Mouse (Mus musculus) layer of hippocampus, adult 18-20 months (tissue): ENCODE data around the gene Myo1h. TPM values are rescaled to one million over a fixed set of nuclear protein-coding genes. Genes with fewer than 3 reads are reported as not detected.
A peak's percentile ranks its signal among the peaks of the same experiment; 100 is the strongest.

ENCODE experiments used
- DNase-seq, 2 experiments: peaks; one replicate each; pipeline ENCODE4 v3.0.0; 2022; ENCODE audit warnings: low spot score in 2 of 2
- long read RNA-seq: library from polyadenylated mRNA; stranded (forward); transcript quantifications from one replicate; pipeline ENCODE4 v2.0.0, GENCODE M21; 2021
- total RNA-seq, 2 experiments: library from RNA; stranded (reverse); gene quantifications; 2 replicates each; pipeline ENCODE4 v1.2.3; 2021

Myo1h gene
- total RNA-seq, result 1 to 10 TPM; 3.6 to 3.7 TPM
- long read RNA-seq, partial matches to known transcripts, result 1 of 3 reads
- long read RNA-seq, other reads (novel, unspliced or antisense), result 1 of 3 reads

DNA sequence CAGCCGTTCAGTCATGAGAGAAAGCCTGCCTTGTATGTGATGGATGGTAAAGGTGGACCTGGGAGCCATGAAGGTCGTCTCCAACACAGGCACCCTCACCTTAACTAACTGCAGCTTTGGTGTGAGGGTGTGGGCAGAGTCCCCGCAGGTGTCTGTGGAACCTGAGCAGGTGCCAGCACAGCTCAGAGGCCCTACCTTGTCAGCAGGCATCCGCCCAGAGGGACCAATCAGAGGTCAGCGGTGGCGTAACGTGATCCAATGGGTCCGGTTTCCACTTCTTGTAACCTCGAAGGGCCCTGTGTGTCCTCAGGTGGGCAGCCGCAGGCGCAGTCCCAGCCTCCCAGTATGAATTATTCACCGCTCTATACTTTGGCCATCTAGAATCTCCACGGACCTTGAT, at the start of gene Myo1h:
Gene Myo1h, plus strand, starts transcription at position 293 of the 400 bp plus-strand sequence.
- DNase-seq, result no peak

GRCm38 (mm10) chr5:114239737-114240136, 49.2 kb upstream of the Myo1h start:
- no peak for DNase-seq

- DNase-seq, result no peak
These were observed 42.5 kb upstream of the Myo1h start for GRCm38 (mm10) chr5:114246465-114246864.

- peak; percentile 26 to 63 for DNase-seq
These were observed 40.8 kb upstream of the Myo1h start for GRCm38 (mm10) chr5:114248174-114248589.

DNA sequence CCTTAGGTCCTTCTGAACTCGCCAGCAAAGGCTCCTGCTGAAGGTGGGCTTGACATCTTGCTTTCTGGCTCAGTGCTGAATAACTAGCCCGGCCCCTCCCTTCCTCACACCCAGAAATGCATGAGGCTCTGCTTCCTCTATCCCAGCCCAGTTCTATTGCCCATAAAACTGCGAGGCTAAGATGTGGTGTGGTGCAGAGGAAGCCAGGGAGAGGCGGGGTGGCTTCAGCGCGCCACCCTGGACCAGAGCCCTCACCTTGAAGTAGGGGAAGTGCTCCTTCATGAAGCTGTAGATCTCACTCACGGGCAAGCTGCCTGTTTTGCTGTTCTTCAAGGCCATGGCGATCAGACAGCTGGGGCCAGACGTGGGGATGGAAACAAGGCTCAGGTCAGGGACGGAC, 29.5 kb upstream of the Myo1h start:
- DNase-seq, result no peak

GRCm38 (mm10) chr5:114261494-114261893, 27.5 kb upstream of the Myo1h start:
- DNase-seq, result no peak

DNA sequence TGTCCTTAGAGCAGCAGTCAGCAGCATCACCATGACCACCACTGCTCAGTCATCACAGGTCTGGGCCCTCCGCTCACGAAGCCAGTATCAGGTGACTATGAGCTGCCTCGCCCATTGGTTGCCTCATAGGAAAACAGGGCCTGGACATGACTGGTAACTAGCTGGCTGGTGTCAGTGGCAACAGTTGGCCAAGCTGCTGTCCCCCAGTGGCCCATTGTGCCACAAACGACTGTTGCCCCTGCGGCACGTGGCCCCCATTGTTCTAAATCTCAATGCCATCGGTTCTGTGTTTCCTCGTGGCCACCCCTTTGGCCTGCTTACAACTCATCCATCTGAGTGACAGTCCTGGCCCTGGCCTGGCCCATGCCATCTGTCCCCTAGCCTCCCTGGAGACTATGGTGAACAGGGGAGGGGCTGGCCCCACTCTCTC, 24.9 kb upstream of the Myo1h start:
- DNase-seq, result no peak

DNA sequence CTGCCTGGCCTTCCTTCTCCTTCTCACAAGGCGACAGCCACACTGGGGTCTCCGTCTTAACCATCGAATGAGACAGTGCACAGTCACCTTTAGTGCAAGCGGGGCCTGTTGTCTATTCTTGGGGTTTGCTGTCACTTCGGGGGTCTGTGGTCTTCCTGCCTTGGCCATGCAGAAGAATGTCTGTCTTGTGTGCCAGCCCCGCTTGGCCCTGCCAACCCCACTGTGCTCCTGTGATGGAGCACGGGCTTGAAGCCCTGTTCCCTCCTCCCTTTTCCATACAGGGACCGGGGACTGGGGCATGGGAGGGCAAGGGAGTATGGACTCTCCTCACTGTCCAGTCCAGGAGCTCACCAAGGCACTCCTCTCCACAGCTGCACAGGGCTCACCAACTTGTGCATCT, 24.2 kb upstream of the Myo1h start:
- no peak for DNase-seq

- DNase-seq, result no peak
These were observed 20.3 kb upstream of the Myo1h start for GRCm38 (mm10) chr5:114268646-114269045.

DNA sequence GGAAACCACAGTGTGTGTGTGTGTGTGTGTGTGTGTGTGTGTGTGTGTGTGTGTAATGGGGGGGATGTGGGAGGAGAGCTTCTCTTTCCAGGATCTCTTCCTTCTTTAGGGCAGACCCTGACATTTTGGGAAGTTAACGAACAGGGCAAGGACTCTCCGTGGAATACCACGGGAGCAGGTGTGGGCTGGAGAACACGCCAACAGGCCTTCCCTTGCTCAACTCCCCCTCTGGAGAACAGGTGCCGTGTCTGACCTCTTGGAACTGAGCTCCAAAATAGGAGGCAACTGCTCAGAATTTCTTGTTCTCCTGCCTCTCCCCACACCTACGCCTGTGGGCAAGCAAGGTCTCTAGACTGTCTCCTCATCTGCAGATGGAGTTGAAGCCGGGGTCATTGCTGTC, 19.5 kb upstream of the Myo1h start:
- no peak for DNase-seq

DNA sequence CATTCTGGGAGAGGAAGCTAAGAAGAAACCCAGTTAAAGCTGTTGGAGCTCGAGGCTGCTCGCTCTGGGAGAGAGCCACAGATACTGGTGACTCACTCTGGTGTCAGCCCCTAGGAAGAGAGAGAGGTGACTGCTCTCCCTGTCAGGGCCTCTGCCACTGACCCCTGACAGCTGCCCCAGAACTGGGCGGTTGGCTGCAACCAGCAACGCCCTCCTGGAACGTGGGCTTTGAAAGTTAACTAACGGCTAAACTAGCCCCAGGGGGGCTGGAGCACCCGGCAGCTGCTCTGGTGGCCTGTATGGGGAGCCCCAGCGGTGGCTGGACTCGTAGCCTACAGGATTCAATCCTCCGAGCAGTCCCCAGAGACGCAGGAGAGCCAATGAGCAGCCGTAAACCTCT, 19.0 kb upstream of the Myo1h start:
- no peak for DNase-seq

- no peak for DNase-seq
These were observed 15.1 kb upstream of the Myo1h start, which contains the start of gene Foxn4 for GRCm38 (mm10) chr5:114273693-114274402. TSS of gene Foxn4 (minus strand) at chr5:114273807.

- DNase-seq, result no peak
These were observed 13.6 kb upstream of the Myo1h start for GRCm38 (mm10) chr5:114275339-114275738.

DNA sequence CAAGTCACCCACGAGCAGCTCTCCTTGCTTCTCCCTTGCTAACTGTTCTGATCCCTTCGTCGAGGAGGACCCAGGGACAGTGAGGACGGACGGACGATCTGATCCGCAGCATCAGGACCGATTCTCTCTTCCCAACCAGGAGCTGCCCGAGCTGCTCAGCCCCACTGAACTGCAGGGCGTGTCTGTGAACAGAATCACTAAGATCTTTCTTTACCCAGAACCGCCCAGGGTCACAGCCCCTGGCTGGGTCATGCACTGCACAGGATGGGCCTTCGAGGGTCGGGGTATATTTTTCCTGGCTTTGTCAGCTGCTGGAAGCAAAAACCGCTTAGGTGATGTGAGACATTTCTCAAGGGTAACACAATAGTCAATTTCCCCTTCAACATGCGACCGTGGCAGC, 13.0 kb upstream of the Myo1h start:
- DNase-seq, result no peak

DNA sequence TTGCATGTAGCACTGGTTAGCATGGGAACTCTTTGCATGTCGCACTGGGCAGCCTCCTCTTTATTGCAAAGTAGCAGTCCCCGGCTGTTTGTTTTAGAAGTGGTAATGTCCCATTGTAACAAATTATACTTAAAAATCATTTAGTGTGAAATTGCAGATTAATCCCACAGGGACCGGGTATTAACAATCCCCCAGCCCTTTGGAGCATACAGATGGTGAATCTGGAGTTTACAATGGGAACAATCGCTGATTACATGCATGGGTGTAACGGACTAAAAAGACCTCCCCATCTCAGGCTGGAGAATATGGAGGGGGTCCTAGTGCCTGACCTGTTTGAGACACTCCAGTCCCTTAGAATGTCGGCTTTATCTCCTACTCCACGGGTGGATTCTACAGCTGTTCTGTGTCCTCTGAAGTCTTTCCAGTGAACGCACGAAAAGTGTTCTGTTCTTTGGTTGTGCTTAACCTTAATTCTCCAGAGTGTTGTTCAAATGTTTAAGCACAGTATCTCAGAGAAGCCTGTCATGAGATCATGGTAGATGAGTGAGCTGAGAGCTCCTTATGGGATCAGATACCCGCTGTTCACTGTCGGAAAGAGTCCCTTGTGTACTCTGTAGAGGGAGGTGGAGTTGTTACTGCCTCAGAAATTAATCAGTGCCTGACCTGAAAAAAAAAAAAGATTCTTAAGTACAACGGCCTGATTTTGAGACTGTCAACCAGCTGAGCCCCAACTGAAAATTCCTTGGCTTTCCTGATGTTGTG, 9.4 kb upstream of the Myo1h start:
- no peak for DNase-seq

DNA sequence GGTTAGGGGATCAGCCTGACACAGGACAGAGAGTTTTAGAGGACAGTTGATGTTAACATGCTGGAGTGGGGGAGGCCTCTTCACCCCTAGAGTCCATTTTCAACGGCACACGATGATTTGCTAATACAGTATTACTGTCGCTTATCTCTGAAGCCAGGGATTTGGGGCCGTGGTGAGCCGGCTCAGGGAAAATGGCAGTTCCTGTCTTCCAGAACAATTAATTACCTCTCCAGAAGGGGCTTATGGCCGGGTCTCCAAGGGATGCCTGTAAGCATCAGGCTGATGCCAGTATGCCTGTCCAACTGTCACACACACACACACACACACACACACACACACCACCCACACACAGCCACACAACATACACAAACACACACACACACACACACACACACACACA, 6.6 kb upstream of the Myo1h start:
- no peak for DNase-seq

- DNase-seq, result peak in 1 of 2 experiments; percentile 29
These were observed 4.2 kb upstream of the Myo1h start for GRCm38 (mm10) chr5:114284604-114285397.

DNA sequence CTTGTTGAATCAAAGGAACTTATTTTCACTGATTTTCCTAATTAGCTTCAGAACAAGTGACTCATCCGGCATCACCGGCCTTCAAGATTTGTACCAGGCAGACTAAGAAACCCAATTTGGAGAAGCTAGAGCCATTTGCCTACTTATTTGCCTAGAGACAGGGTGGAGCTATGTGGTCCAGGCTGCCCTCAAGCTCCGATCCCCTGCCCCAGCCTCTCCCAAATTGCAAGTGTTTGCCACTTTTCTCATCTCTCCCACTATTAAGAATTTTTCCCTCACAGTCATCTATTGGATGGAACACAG, 3.6 kb upstream of the Myo1h start:
- peak; percentile 8 to 29 for DNase-seq

DNA sequence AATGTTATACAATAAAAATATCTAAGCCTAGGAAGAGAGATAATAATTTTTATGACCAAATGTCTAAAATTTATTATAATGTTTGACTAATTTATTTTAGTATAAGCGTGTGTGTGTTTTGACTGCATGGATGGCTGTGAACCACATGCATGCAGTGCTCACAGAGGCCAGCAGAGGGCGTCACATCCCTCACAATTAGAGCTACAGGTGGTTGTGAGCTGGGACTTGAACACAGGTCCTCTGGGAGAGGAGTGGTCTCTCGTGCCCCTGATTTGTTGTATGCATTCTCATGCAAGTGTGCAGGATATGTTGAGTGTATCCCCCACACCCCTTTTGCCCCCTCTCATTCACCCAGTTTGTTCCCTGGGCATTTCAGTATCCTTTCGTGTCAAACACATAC, 2.9 kb upstream of the Myo1h start:
- DNase-seq, result no peak

GRCm38 (mm10) chr5:114286872-114287571, 1.9 kb upstream of the Myo1h start:
- DNase-seq, result no peak

- DNase-seq, result no peak
These were observed 570 bp upstream of the Myo1h start for GRCm38 (mm10) chr5:114288396-114288795.
